Mouse (Mus musculus): ENCODE data around the gene Ddn. TPM values are rescaled to one million over a fixed set of nuclear protein-coding genes. Genes with fewer than 3 reads are reported as not detected.

The Ddn gene
- polyA plus RNA-seq, 1 experiment from 2014 or later, result 0.04 TPM

DNA sequence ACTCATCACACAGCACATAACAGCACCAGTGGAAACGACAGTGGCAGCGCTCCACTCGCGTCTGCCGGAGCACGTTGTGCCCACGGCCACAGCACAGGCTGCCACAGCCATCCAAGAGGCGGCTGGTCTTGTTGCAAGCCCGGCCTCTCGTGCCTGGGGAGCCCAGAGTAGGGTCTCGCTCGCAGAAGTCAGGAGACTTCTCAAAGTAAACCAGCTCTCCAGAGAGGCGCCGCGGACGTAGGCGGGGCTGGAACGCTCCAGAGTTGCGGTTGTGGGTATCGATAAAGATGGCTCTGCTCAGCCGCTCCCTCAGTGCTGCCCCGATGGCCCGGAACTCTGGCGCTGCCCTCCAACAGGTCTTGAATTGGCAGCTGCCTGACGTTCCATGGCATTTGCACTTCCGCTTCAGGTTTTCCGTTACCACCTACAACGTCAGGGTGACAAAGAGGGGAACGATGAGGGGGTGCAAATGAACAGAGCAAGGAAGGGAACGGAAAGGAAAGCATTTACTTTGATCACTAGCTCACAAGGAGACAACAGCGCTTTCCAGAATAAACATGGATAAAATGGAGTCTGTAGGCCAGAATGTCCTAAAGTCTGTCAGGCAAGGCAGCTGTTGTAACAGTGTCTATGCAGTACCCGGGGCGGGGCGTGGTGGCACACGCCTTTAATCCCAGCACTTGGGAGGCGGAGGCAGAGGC is 36.6 kb downstream of the Ddn start:
- H3K4me2 ChIP-seq, result peak overlapping the region; percentile 64
- TF ChIP-seq CTCF (IDR thresholded peaks at IDR 0.05; ENCODE audit: low read depth), result no peak
- ATAC-seq (ENCODE audit: insufficient read depth) (no peak), DNase-seq (no peak)
- H3K4me1 ChIP-seq (ENCODE audit: insufficient read depth), result peaks cover 3% of the 10 kb centered on the region; the same call in 1 of the 2 replicates
- no peak overlapping the region for H3K27ac ChIP-seq (ENCODE audit: low read depth)
- 2% methylated on average over 36 of the region's 36 CpGs for WGBS
- no peaks in the 10 kb centered on the region for H3K36me3 ChIP-seq (ENCODE audit: insufficient read depth)
- H3K9ac ChIP-seq, result peak overlapping the region; percentile 35; the same call in 1 of the 2 replicates
- H3K4me3 ChIP-seq (ENCODE audit: low read depth, low read length), result peak overlapping the region; percentile 30
- H3K27me3 ChIP-seq (ENCODE audit: insufficient read depth, low read length), result peaks cover 67% of the 10 kb centered on the region
- no peaks in the 10 kb centered on the region for H3K9me3 ChIP-seq (ENCODE audit: low read depth, low read length)

DNA sequence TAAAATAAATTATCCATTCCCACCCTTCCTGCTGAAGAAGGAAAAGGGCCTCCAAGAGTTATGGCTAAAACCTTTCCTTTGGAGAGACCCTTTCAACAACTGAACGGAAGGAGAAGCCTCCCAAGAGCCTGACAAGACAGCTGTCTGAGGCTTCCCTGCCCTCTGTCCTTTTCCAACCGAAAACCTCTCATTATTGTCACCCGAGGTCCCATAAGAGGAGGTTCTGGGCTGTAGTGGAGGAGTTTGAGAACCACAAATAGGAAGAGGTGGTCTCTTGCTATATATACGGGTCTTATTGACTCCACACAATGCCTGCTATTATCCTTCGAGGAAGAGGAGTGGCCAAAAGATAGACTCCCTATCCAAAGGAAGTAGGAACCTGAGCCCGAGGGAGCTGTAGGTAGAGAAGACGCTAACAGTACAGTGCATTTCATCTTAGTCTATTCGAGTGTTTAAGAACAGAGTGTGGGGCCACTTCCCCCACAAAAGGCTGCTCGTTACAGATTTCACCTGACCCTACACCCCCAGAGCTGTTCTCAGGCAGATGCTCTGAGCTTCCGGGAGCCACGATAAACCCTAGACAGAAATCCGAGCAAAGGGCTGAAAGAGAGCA is 37.4 kb downstream of the Ddn start:
- peaks cover 3% of the 10 kb centered on the region; the same call in 1 of the 2 replicates for H3K4me1 ChIP-seq (ENCODE audit: insufficient read depth)
- DNase-seq, result no peak
- no peak for ATAC-seq (ENCODE audit: insufficient read depth)
- no peak for TF ChIP-seq CTCF (IDR thresholded peaks at IDR 0.05; ENCODE audit: low read depth)
- peak overlapping the region; percentile 30 for H3K4me3 ChIP-seq (ENCODE audit: low read depth, low read length)
- peak overlapping the region; percentile 64 for H3K4me2 ChIP-seq
- WGBS, result 6% methylated on average over 12 of the region's 12 CpGs
- no peak overlapping the region for H3K9ac ChIP-seq
- H3K36me3 ChIP-seq (ENCODE audit: insufficient read depth), result no peaks in the 10 kb centered on the region
- no peak overlapping the region for H3K27ac ChIP-seq (ENCODE audit: low read depth)
- H3K27me3 ChIP-seq (ENCODE audit: insufficient read depth, low read length), result peaks cover 59% of the 10 kb centered on the region
- no peaks in the 10 kb centered on the region for H3K9me3 ChIP-seq (ENCODE audit: low read depth, low read length)

DNA sequence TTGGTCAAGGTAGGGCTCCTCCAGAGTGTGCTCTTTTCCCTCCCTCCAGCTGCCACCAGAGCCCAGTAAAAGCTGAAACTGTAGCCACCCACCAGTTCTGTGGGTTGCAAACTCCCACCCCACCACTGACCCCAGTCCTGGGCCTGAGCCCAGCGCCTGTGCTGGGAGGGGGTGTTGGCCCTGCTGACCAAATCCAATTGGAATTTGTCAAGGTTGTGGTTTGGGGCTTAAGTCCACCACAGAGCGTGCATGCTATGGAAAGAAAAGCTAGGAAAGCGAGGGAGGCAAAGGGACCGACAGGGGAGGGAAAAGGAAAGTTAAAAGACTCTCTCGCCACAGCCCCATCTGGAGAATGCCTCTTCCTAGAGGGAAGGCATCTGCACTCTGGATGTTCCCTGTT is 41.0 kb downstream of the Ddn start:
- 30% methylated on average over 5 of the region's 5 CpGs for WGBS

DNA sequence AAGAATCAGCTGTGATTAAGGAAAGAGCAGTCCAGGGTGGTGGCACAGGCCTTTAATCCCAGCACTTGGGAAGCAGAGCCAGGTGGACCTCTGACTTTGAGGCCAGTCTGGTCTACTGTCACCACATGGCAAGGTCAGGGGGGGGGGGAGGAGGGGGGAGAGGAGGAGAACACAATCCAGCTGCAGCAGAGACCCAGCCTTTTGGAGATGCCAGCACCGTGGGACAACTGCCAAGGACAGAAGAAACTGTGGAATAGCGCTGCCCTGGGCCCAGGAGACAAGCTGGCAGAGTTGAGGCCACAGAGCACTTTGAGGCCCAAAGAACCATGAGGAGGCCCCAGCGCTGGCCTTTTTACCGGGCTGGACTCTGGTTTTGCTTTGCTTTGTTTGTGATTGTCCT is 43.4 kb downstream of the Ddn start:
- H3K9me3 ChIP-seq (ENCODE audit: low read depth, low read length), result no peaks in the 10 kb centered on the region
- TF ChIP-seq CTCF (IDR thresholded peaks at IDR 0.05; ENCODE audit: low read depth), result no peak
- H3K9ac ChIP-seq, result no peak overlapping the region
- no peak overlapping the region for H3K4me3 ChIP-seq (ENCODE audit: low read depth, low read length)
- H3K36me3 ChIP-seq (ENCODE audit: insufficient read depth), result no peaks in the 10 kb centered on the region
- no peak overlapping the region for H3K4me2 ChIP-seq
- 60% methylated on average over 4 of the region's 4 CpGs for WGBS
- no peaks in the 10 kb centered on the region; the same call in 1 of the 2 replicates for H3K4me1 ChIP-seq (ENCODE audit: insufficient read depth)
- no peaks in the 10 kb centered on the region; the same call in 1 of the 2 replicates for H3K27me3 ChIP-seq (ENCODE audit: insufficient read depth, low read length)
- no peak for ATAC-seq (ENCODE audit: insufficient read depth)
- DNase-seq, result no peak
- no peak overlapping the region for H3K27ac ChIP-seq (ENCODE audit: low read depth)

More for the DNA sequence above, 41.0 kb downstream of the Ddn start:
- ATAC-seq (ENCODE audit: insufficient read depth) (no peak), DNase-seq (no peak)
- no peak overlapping the region for H3K9ac ChIP-seq
- peaks cover 3% of the 10 kb centered on the region; the same call in 1 of the 2 replicates for H3K4me1 ChIP-seq (ENCODE audit: insufficient read depth)
- TF ChIP-seq CTCF (IDR thresholded peaks at IDR 0.05; ENCODE audit: low read depth), result no peak
- no peak overlapping the region for H3K4me3 ChIP-seq (ENCODE audit: low read depth, low read length)
- H3K27me3 ChIP-seq (ENCODE audit: insufficient read depth, low read length), result peaks cover 23% of the 10 kb centered on the region
- no peaks in the 10 kb centered on the region for H3K36me3 ChIP-seq (ENCODE audit: insufficient read depth)
- no peak overlapping the region for H3K4me2 ChIP-seq
- H3K9me3 ChIP-seq (ENCODE audit: low read depth, low read length), result no peaks in the 10 kb centered on the region
- H3K27ac ChIP-seq (ENCODE audit: low read depth), result no peak overlapping the region

DNA sequence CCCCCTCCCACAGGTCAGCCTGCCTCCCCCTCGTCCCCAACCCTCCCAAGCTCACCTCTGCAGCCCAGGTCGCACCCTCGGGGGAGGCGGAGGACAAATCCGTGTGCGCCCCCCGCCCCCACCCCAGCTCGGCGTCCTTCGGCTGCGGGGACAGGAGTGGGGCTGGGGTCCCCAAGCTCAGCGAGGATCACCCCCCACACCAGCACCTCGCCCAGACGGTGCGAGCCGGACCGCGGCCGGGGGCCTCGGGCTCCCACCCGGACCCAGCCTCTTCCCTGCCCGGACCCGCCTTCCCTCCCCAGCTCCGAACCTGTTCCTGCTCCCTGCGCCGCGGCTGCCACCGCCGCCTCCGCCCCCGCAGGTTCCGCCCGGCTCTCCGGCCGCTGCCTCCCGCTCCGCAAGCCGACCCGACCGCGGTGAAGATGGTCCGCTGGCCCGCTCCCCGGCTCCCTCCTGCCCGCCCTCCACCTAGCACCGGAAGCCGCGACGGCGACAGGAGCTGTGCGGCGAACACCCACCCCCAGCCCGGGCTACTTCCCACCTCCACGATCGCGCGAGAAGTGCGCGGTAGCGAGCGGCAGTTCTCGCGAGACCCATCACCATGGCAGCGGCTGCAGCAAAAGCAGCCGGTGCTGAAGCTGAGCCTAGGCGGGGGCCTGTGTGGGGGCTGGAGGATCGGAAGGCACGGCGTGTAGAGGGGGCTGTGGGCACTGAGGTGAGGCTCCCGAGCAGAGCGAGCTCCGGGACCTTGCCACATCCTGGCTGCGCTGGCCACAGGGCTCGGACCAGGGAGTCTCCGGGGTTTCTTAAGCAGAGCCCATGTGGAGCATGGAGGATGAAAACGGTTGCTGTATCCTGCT is 46.4 kb downstream of the Ddn start, which contains the start of gene Arf3:
Gene Arf3 (minus strand): TSS at position 545 of the 860 bp plus-strand sequence.
- no peak; the same call in 1 of the 2 replicates for TF ChIP-seq CTCF (IDR thresholded peaks at IDR 0.05; ENCODE audit: low read depth)
- ATAC-seq (ENCODE audit: insufficient read depth) (peak; percentile 96), DNase-seq (peak; percentile 97)
- H3K36me3 ChIP-seq (ENCODE audit: insufficient read depth), result peaks cover 18% of the 10 kb centered on the region; the same call in 1 of the 2 replicates
- H3K27ac ChIP-seq (ENCODE audit: low read depth), result peak within 1 kb of the TSS; percentile 80; the same call in 1 of the 2 replicates
- no peaks in the 10 kb centered on the region for H3K27me3 ChIP-seq (ENCODE audit: insufficient read depth, low read length)
- H3K9ac ChIP-seq, result peak within 1 kb of the TSS; percentile 83
- H3K9me3 ChIP-seq (ENCODE audit: low read depth, low read length), result no peaks in the 10 kb centered on the region
- H3K4me1 ChIP-seq (ENCODE audit: insufficient read depth), result no peaks in the 10 kb centered on the region; the same call in 1 of the 2 replicates
- WGBS, result under 1% methylated on average over 71 of the region's 76 CpGs
- peak within 1 kb of the TSS; percentile 91 for H3K4me2 ChIP-seq
- peak within 1 kb of the TSS; percentile 99 for H3K4me3 ChIP-seq (ENCODE audit: low read depth, low read length)

DNA sequence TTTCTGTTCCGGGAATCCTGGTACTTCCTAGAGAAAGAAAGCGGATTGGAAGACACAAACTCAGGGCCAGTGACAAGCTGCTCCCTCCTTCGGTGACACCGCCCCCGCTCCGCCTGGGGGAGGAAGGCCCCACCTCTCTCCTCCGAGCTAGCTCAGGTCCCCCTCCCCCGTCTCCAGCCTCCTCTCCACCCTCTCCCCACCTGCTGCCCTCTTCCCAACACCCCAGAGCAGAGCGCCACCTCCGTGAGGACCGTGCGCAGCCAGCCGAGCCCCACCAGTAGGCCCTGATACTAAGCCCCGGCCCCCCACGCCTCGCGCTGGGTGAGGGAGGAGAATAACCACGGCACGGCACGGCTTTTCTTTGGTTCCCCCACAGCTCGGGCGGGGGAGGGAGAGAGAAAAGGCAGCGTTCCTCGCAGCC is 47.1 kb downstream of the Ddn start:
- DNase-seq (peak; percentile 80), ATAC-seq (ENCODE audit: insufficient read depth) (peak; percentile 82)
- Histone ChIP-seq H3K4me3 (ENCODE audit: low read depth, low read length) (peak overlapping the region; percentile 99), H3K27ac (ENCODE audit: low read depth) (peak overlapping the region; percentile 80; the same call in 1 of the 2 replicates), H3K4me1 (ENCODE audit: insufficient read depth) (no peaks in the 10 kb centered on the region; the same call in 1 of the 2 replicates), H3K36me3 (ENCODE audit: insufficient read depth) (peaks cover 20% of the 10 kb centered on the region; the same call in 1 of the 2 replicates), H3K4me2 (peak overlapping the region; percentile 91), H3K27me3 (ENCODE audit: insufficient read depth, low read length) (no peaks in the 10 kb centered on the region), H3K9me3 (ENCODE audit: low read depth, low read length) (no peaks in the 10 kb centered on the region), H3K9ac (peak overlapping the region; percentile 83)
- WGBS, result under 1% methylated on average over 21 of the region's 24 CpGs
- peak; percentile 38 for TF ChIP-seq CTCF (IDR thresholded peaks at IDR 0.05; ENCODE audit: low read depth)
